Mouse (Mus musculus): ENCODE measurements at regions not wholly inside any gene's neighbourhood (a gene's known extent, or its start where the extent isn't known, plus 50 kb on each side); places are given as distances from the start of the nearest gene placed in this dataset.

DNA sequence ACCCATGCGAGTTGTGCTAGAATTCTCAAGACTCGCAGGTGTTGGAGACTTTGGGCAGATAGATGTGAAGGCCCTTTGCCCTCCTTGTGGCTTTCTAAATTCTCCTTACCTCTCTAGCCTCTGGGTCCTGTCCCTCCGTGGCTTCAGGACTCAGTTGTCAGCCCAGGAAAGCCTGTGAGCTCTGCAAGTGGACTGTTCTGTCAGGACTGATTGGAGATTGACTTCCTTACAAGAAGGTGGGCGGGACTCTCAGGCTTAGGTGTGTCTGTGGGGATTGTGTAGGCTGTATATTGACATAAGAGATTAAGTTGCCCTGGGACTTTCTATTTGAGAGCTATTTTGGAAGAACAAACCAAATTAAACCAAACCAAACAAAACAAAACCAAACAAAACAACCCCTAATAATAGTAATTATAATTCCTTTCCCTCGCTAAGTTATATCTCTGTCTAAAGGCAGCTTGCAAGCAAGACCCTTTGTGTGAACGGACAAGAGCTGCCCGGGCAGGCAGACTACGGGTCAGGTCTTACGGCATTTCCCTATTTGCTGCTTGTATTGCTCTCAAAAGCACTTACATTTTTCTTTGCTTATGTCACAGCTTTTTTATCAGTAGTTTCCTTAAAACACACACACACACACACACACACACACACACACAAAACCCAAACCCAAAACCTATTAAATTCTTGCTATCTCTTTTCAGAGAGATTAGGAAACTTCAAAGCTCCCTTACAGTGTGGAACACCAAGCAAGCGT is 58.3 kb upstream of the Adrb1 start:
- TF ChIP-seq CTCF (conservative IDR thresholded peaks at IDR 0.05; ENCODE audit: insufficient read depth, insufficient read length, low read depth, low read length) (no peak), POLR2A (IDR thresholded peaks at IDR 0.05; ENCODE audit: low read depth, low read length) (no peak)

All from kidney, adult 2 months (tissue).